Mouse (Mus musculus) C2C12 (cell line): ENCODE results near the gene Thrsp. TPM values are rescaled to one million over a fixed set of nuclear protein-coding genes. Genes with fewer than 3 reads are reported as not detected.

Experiments used
- H3K27me3 ChIP-seq: one replicate; pipeline ENCODE4 v1.6.1; 2011; ENCODE audit not compliant: control insufficient read depth, insufficient read depth, insufficient read length
- H3K36me3 ChIP-seq: one replicate; pipeline ENCODE4 v1.6.1; 2011; ENCODE audit not compliant: control insufficient read depth, insufficient read depth
- H3K4me3 ChIP-seq: one replicate; pipeline ENCODE4 v1.5.1; 2011; ENCODE audit warnings: mild to moderate bottlenecking, control low read depth; ENCODE audit not compliant: poor library complexity, insufficient read depth, severe bottlenecking
- H3K79me2 ChIP-seq: one replicate; pipeline ENCODE4 v1.6.1; 2011; ENCODE audit not compliant: control insufficient read depth, insufficient read depth
- H3K79me3 ChIP-seq: one replicate; pipeline ENCODE4 v1.6.1; 2011; ENCODE audit warnings: low read depth, control low read depth
- H3ac ChIP-seq: one replicate; pipeline ENCODE3; 2011; ENCODE audit warnings: low read depth; ENCODE audit not compliant: control insufficient read depth, insufficient read length
- CEBPB ChIP-seq: IDR thresholded peaks from one replicate; pipeline ENCODE4 v1.6.1; 2011; ENCODE audit warnings: low read depth, mild to moderate bottlenecking, control low read depth, moderate library complexity
- CTCF ChIP-seq: IDR thresholded peaks from one replicate; pipeline ENCODE4 v1.5.1; 2011; ENCODE audit not compliant: control insufficient read depth, insufficient read depth, insufficient read length
- FOSL1 ChIP-seq: IDR thresholded peaks from one replicate; pipeline ENCODE4 v1.8.0; 2011; ENCODE audit warnings: mild to moderate bottlenecking, low read length; ENCODE audit not compliant: poor library complexity, insufficient read depth, severe bottlenecking
- MAX ChIP-seq: IDR thresholded peaks from one replicate; pipeline ENCODE4 v1.6.1; 2011; ENCODE audit warnings: mild to moderate bottlenecking, control low read depth
- MYOD1 ChIP-seq: IDR thresholded peaks from one replicate; pipeline ENCODE4 v1.6.1; 2011; ENCODE audit warnings: low read depth; ENCODE audit not compliant: control insufficient read depth, insufficient read length
- MYOG ChIP-seq: IDR thresholded peaks from one replicate; pipeline ENCODE4 v1.6.1; 2011; ENCODE audit not compliant: control insufficient read depth, insufficient read length; ENCODE audit errors: extremely low read depth
- USF1 ChIP-seq: IDR thresholded peaks from one replicate; pipeline ENCODE4 v1.6.1; 2011; ENCODE audit warnings: low read depth, mild to moderate bottlenecking, control low read depth, moderate library complexity
- polyA plus RNA-seq: library from polyadenylated mRNA; unstranded; fragments of >200 nt; fragmentation: generic; extraction: Trizol; gene quantifications from one replicate; pipeline ENCODE4 v1.2.1, GENCODE M21; 2012; ENCODE audit warnings: missing spikeins

Gene Thrsp
- polyA plus RNA-seq, 1 experiment: not detected

DNA sequence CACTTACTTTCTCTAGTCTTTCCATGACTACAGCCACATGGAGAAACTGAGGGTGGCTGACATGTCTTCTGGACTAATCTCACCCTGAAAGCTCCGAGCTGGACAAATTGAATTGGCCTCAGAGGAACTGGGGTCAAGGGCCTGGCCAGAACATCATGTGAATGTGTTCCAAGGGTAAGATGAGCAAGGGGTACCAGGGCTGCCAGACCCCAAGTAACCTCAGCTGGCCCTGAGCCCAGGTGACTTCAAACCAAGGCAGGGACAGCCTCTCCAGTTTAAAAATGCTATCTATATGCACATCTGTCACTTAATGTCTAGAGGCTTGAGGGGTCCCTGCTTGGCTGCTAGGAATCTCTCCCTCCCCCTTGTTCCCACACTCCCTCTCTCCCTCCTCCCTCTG, 2.9 kb upstream of the Thrsp start:
- H3K27me3 ChIP-seq: no peaks in the 10 kb centered on the region
- H3K36me3 ChIP-seq: no peaks in the 10 kb centered on the region
- no peaks in the 10 kb centered on the region for H3K79me2 ChIP-seq
- no peak overlapping the region for H3K4me3 ChIP-seq
- no peak for TF ChIP-seq MYOG
- no peak for TF ChIP-seq MYOD1
- TF ChIP-seq CEBPB: no peak
- TF ChIP-seq FOSL1: no peak
- H3ac ChIP-seq: no peak overlapping the region
- H3K79me3 ChIP-seq: no peaks in the 10 kb centered on the region

DNA sequence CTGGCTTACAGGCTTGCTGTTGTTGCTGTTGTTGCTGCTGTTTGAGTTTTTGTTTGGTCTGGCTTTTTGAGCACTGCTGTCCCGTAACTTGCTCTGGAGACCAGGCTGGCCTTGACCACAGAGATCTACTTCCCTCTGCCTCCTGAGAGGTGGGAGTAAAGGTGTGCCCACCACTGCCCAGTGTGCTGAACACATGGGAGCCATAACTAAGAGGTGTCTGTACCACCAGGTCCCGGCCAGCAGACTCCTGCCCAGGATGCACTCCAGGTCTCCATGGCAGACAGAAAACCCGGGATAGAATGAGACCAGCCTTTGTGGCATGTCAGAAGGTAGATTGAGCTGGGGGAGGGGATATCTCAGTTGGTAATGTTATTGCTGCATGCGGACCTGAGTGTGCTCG, 1.6 kb upstream of the Thrsp start:
- no peaks in the 10 kb centered on the region for H3K27me3 ChIP-seq
- H3K79me2 ChIP-seq: no peaks in the 10 kb centered on the region
- H3K4me3 ChIP-seq: no peak overlapping the region
- no peaks in the 10 kb centered on the region for H3K79me3 ChIP-seq
- no peaks in the 10 kb centered on the region for H3K36me3 ChIP-seq
- TF ChIP-seq CEBPB (no peak), MAX (no peak), MYOG (no peak), FOSL1 (no peak), USF1 (no peak), CTCF (no peak), MYOD1 (no peak)
- no peak overlapping the region for H3ac ChIP-seq

DNA sequence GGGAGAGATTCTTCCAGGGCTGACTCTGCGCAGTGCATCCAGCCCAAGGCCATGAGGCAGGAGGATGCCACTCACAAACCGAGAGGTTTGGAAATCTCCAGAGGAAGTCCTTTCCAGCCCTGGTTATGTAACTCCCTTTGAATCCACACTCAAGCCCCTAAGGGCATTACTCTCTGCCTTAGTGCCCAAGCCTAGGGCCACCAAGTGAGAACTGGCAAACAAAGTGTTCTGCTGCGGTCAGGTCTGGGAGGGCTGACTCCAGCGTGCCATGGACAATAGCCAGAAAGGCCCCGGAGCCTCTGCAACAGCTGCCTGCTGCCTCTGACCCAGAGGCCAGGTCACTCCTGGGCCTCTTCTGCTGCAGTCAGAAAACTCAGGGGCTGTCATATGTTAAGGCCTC, 1.2 kb upstream of the Thrsp start:
- no peak overlapping the region for H3ac ChIP-seq
- no peak overlapping the region for H3K4me3 ChIP-seq
- H3K27me3 ChIP-seq: no peaks in the 10 kb centered on the region
- H3K79me2 ChIP-seq: no peaks in the 10 kb centered on the region
- TF ChIP-seq MYOD1 (no peak), FOSL1 (no peak), MYOG (no peak), MAX (no peak), CTCF (no peak), CEBPB (no peak), USF1 (no peak)
- H3K36me3 ChIP-seq: no peaks in the 10 kb centered on the region
- H3K79me3 ChIP-seq: no peaks in the 10 kb centered on the region

DNA sequence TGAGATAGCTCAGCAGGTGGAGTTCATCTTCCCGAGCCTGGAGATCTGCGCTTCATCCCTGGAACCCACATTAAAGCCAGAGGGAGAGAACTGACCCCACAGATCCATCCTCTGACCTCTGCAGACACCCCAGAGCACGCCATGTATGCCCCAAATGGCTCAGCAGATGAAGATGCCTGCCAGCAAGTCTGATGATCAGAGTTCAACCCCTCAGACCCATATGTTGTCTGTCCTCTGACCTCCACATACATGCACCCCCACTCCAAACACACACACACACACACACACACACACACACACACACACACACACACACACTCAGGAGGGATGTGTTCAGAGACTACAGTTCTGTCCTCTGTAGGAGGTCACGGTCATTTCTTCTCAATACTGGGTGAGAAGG, 1.1 kb downstream of the Thrsp start:
- no peaks in the 10 kb centered on the region for H3K79me2 ChIP-seq
- no peak overlapping the region for H3K4me3 ChIP-seq
- no peaks in the 10 kb centered on the region for H3K79me3 ChIP-seq
- H3K27me3 ChIP-seq: no peaks in the 10 kb centered on the region
- no peaks in the 10 kb centered on the region for H3K36me3 ChIP-seq
- no peak overlapping the region for H3ac ChIP-seq
- no peak for TF ChIP-seq CTCF

DNA sequence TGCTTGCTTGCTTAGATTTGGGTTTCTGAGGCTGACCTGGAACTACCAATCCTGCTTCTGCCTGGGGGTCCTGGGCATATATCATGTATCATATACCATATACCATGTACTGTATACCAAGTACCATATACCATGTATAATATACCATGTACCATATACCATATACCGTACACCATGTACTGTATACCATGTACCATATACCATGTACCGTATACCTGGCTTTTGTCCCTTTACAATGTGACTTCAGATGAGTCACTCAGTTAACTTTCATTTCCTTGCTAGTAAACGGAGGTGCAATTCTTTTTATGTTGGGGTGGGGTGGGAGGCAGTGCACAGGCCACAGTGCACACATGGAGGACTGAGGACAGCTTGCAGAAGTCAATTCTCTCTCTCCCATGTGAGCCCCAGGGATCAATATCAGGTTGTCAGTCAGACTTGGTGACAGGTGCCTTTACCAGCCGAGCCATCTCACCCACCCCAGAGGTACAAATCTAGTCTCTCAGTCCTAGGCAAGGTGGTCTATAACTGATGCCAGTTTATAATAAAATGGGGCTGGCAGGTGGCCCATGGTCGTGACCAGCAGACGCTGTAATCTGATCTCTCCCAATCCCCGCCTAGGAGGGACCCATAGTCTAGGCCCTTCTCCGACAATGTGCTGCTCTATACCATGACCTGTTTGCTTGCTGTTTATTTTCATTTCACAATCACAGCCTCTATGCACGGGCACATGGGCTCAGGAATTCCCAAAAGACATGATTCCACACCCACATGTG, 2.4 kb downstream of the Thrsp start:
- Histone ChIP-seq H3K4me3 (no peak overlapping the region), H3K79me2 (no peaks in the 10 kb centered on the region), H3K79me3 (no peaks in the 10 kb centered on the region), H3ac (no peak overlapping the region), H3K27me3 (no peaks in the 10 kb centered on the region), H3K36me3 (no peaks in the 10 kb centered on the region)
- TF ChIP-seq CEBPB (no peak), CTCF (no peak), FOSL1 (no peak), MYOG (no peak), USF1 (no peak), MAX (no peak), MYOD1 (no peak)

DNA sequence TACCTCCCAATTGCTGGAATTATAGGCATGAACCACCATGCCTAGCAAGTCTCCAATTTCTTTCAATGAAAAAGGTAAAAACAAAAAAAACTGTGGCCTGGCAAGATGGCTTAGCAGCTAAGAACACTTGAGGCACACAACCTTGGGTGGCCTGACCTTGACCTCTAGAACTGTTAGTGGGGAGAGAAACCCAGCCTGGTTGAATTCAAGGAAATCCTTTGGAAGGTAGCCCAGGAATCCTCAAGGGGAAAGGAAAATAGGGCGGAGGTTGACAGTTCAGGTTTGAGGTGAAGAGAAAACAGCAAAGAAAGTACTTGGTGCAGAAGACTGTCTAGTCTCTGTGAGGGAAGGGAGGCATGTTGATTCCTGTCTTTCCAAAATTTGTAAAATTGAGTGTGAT, 3.1 kb downstream of the Thrsp start:
- Histone ChIP-seq H3K27me3 (no peaks in the 10 kb centered on the region), H3K4me3 (no peak overlapping the region), H3K36me3 (peaks cover under 1% of the 10 kb centered on the region), H3ac (no peak overlapping the region), H3K79me2 (no peaks in the 10 kb centered on the region), H3K79me3 (no peaks in the 10 kb centered on the region)
- TF ChIP-seq MAX (no peak), MYOD1 (no peak)
